Mouse (Mus musculus) left cerebral cortex, postnatal 10 days (tissue): ENCODE measurements at regions not wholly inside any gene's neighbourhood (a gene's known extent, or its start where the extent isn't known, plus 50 kb on each side); places are given as distances from the start of the nearest gene placed in this dataset.

Experiments
- DNase-seq, 2 experiments: peaks; one replicate each; pipeline ENCODE4 v3.0.0; 2021 to 2022; ENCODE audit warnings: low spot score in 2 of 2, mixed read lengths in 1 of 2; ENCODE audit errors: extremely low spot score in 1 of 2
- intact Hi-C: fragments of 180-260 bp; cut with DNase I; formaldehyde crosslinking; loops from one replicate; pipeline ENCODE4 v1.15.1; 2025

DNA sequence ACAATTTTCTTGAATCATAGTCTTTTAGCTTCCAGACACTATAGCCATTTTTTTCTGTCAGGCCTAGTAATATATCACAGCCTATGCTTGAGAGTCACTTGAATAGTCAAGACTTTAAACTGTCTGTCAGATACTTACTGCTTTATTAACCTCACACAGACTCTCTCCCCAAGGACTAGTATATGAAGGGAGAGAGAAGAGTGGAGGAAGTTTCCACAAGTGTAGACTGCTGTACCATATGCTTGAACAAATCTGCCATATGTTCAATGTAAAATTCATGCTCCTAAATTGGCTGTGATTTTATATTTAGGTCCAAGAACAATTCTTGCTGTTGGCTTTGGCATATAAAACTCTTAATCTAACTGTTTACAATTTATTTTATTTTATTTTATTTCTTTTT is 100.1 kb downstream of the Gm44 start:
- intact Hi-C loops, result no loop called here
- peak in 1 of 2 experiments; percentile 1 for DNase-seq
